ENCODE assay signal across 7 mouse cellular contexts in the genomic region with DNA sequence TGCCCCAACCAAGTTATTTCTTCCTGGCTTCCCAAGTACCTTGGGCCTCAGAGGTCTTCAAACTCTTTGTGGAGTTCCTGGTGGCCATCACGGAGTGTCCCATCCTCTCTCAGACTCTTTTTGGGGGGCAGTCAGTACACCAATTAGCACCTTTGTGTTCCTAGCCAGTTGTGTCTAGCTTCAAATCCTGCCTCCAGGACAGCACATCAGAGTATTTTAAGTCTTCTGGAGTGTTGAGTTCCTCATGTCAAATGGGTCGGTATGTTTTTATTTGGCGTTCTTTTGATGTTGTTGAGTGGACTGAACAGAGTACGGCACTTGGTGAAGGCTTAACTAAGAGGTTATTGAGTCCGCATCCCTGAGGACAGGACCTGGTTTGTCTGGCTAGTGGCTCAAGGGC. TPM values are rescaled to one million over a fixed set of nuclear protein-coding genes. Genes with fewer than 3 reads are reported as not detected.
DNase-seq lines count a peak whose midpoint lies in the region; ATAC-seq and TF ChIP-seq lines count a peak whose summit lies in the region.

No protein-coding gene starts in this region.

- DNase-seq in lung, embryonic 14.5 days, result no peak
- DNase-seq in lung, adult 2 months, result no peak
- DNase-seq in forebrain, embryonic 10.5 days (ENCODE audit: extremely low spot score, low spot score), result no peak
- DNase-seq in gastrocnemius, postnatal 4 days (ENCODE audit: low spot score in 2 of 2), result no peak

- no peak for ATAC-seq in lung, embryonic 14.5 days (ENCODE audit: insufficient read depth)
- no peak for ATAC-seq in intestine, postnatal 0 days
- no peak for ATAC-seq in granulocyte monocyte progenitor cell, adult 5-6 weeks (replicated peaks; ENCODE audit: poor library complexity, severe bottlenecking)

- peak overlapping the region; percentile 40 for H3K9ac ChIP-seq in lung, embryonic 14.5 days
- H3K9ac ChIP-seq in intestine, postnatal 0 days (ENCODE audit: low read depth, low read length), result no peak overlapping the region

- no peaks in the 10 kb centered on the region for H3K27me3 ChIP-seq in lung, embryonic 14.5 days (ENCODE audit: insufficient read depth, low read length)
- peaks cover 10% of the 10 kb centered on the region; the same call in 1 of the 2 replicates for H3K27me3 ChIP-seq in forebrain, embryonic 10.5 days (ENCODE audit: poor library complexity, severe bottlenecking)
- no peaks in the 10 kb centered on the region for H3K27me3 ChIP-seq in intestine, postnatal 0 days (replicated peaks; ENCODE audit: control insufficient read depth, insufficient read depth, low read length)

- H3K36me3 ChIP-seq in lung, embryonic 14.5 days (ENCODE audit: insufficient read depth), result no peaks in the 10 kb centered on the region
- peaks cover 15% of the 10 kb centered on the region; the same call in 1 of the 2 replicates for H3K36me3 ChIP-seq in forebrain, embryonic 10.5 days (replicated peaks)
- H3K36me3 ChIP-seq in intestine, postnatal 0 days (ENCODE audit: control insufficient read depth, insufficient read depth), result no peaks in the 10 kb centered on the region

- no peaks in the 10 kb centered on the region for H3K9me3 ChIP-seq in lung, embryonic 14.5 days (ENCODE audit: low read depth, low read length)
- H3K9me3 ChIP-seq in forebrain, embryonic 10.5 days, result no peaks in the 10 kb centered on the region
- no peaks in the 10 kb centered on the region for H3K9me3 ChIP-seq in intestine, postnatal 0 days (ENCODE audit: control insufficient read depth)

- no peak for TF ChIP-seq CTCF in lung, embryonic 14.5 days (IDR thresholded peaks at IDR 0.05; ENCODE audit: low read depth)
- no peak for TF ChIP-seq CTCF in lung, adult 2 months (IDR thresholded peaks at IDR 0.05; ENCODE audit: insufficient read depth, low read length)
- TF ChIP-seq CTCF in intestine, postnatal 0 days (IDR thresholded peaks at IDR 0.05; ENCODE audit: low read depth), result no peak
- TF ChIP-seq CTCF in olfactory bulb, adult 2 months (IDR thresholded peaks at IDR 0.05; ENCODE audit: insufficient read depth, low read depth, low read length), result no peak

- peak overlapping the region; percentile 68 for H3K4me2 ChIP-seq in lung, embryonic 14.5 days
- H3K4me2 ChIP-seq in intestine, postnatal 0 days (replicated peaks; ENCODE audit: low read depth), result peak overlapping the region; percentile 93

- H3K27ac ChIP-seq in lung, embryonic 14.5 days (ENCODE audit: low read depth), result peak overlapping the region; percentile 96
- peak overlapping the region; percentile 99 for H3K27ac ChIP-seq in forebrain, embryonic 10.5 days
- no peak overlapping the region for H3K27ac ChIP-seq in intestine, postnatal 0 days (ENCODE audit: low read depth, low read length)
- H3K27ac ChIP-seq in olfactory bulb, adult 2 months (ENCODE audit: insufficient read depth, low read depth, low read length), result peak overlapping the region; percentile 79

- peaks cover 35% of the 10 kb centered on the region for H3K4me1 ChIP-seq in lung, embryonic 14.5 days (ENCODE audit: insufficient read depth)
- H3K4me1 ChIP-seq in lung, adult 2 months (ENCODE audit: control insufficient read depth, insufficient read depth, low read length), result peaks cover 15% of the 10 kb centered on the region; the same call in 1 of the 2 replicates
- H3K4me1 ChIP-seq in forebrain, embryonic 10.5 days, result peaks cover 67% of the 10 kb centered on the region
- H3K4me1 ChIP-seq in intestine, postnatal 0 days (replicated peaks; ENCODE audit: control insufficient read depth, insufficient read depth, low read length), result peaks cover 12% of the 10 kb centered on the region
- H3K4me1 ChIP-seq in olfactory bulb, adult 2 months (ENCODE audit: control insufficient read depth, insufficient read depth, low read length), result peaks cover 37% of the 10 kb centered on the region

- TF ChIP-seq POLR2A in lung, adult 2 months (IDR thresholded peaks at IDR 0.05; ENCODE audit: borderline replicate concordance, extremely low read depth, low read depth, low read length), result no peak
- no peak for TF ChIP-seq POLR2A in olfactory bulb, adult 2 months (IDR thresholded peaks at IDR 0.05; ENCODE audit: insufficient read depth, low read depth, low read length)

- 49% methylated on average over 5 of the region's 5 CpGs for WGBS in lung, embryonic 14.5 days
- WGBS in lung, adult 2 months, result 54% methylated on average over 5 of the region's 5 CpGs
- 59% methylated on average over 5 of the region's 5 CpGs for WGBS in forebrain, embryonic 10.5 days
- WGBS in intestine, postnatal 0 days, result 67% methylated on average over 5 of the region's 5 CpGs
- WGBS in olfactory bulb, adult 2 months, result 47% methylated on average over 5 of the region's 5 CpGs

- H3K4me3 ChIP-seq in lung, embryonic 14.5 days (ENCODE audit: low read depth, low read length), result peak overlapping the region; percentile 86
- no peak overlapping the region for H3K4me3 ChIP-seq in lung, adult 2 months (replicated peaks; ENCODE audit: extremely low read depth, low read depth, low read length)
- peak overlapping the region; percentile 84 for H3K4me3 ChIP-seq in forebrain, embryonic 10.5 days
- H3K4me3 ChIP-seq in intestine, postnatal 0 days (ENCODE audit: low read depth, low read length), result peak overlapping the region; percentile 80; the same call in 1 of the 2 replicates
- H3K4me3 ChIP-seq in olfactory bulb, adult 2 months (ENCODE audit: insufficient read depth, low read depth, low read length), result peak overlapping the region; percentile 78

RNA-seq across cellular contexts. Expression of a gene that starts 0.5 kb away (rescaled TPM):
- polyA plus RNA-seq in lung, embryonic 14.5 days (2014; fragmentation: Nextera tagmentation; extraction: Ambion mirVana), result 112 and 116 TPM in 2 replicates
- 207 and 215 TPM in 2 replicates for polyA plus RNA-seq in lung, adult 2 months (2012; rRNA removed)
- polyA plus RNA-seq in forebrain, embryonic 10.5 days (2016; fragmentation: Nextera tagmentation; extraction: Ambion mirVana), result 61.7 and 65.1 TPM in 2 replicates
- 168 and 175 TPM in 2 replicates for polyA plus RNA-seq in intestine, postnatal 0 days (2015; fragmentation: Nextera tagmentation; extraction: Ambion mirVana)
- polyA plus RNA-seq in olfactory bulb, adult 2 months (2012; ENCODE audit: insufficient read depth, insufficient read length, low replicate concordance, missing spikeins), result not detected in 2 replicates
- total RNA-seq in gastrocnemius, postnatal 4 days (2021), result 10 to 100 TPM; 49.1 to 53.1 TPM
- total RNA-seq in granulocyte monocyte progenitor cell, adult 5-6 weeks (2014; fragmentation: Nextera tagmentation), result 46.4 and 48.0 TPM in 2 replicates
- 27.4 and 33.4 TPM in 2 replicates for total RNA-seq in granulocyte monocyte progenitor cell, adult 5-6 weeks (2017)

RNA-seq across cellular contexts. Expression of a gene that starts 4.7 kb away (rescaled TPM):
- 56.7 and 57.7 TPM in 2 replicates for polyA plus RNA-seq in lung, embryonic 14.5 days (2014; fragmentation: Nextera tagmentation; extraction: Ambion mirVana)
- 41.8 and 50.6 TPM in 2 replicates for polyA plus RNA-seq in lung, adult 2 months (2012; rRNA removed)
- polyA plus RNA-seq in forebrain, embryonic 10.5 days (2016; fragmentation: Nextera tagmentation; extraction: Ambion mirVana), result 64.9 and 67.0 TPM in 2 replicates
- 8.2 and 8.9 TPM in 2 replicates for polyA plus RNA-seq in intestine, postnatal 0 days (2015; fragmentation: Nextera tagmentation; extraction: Ambion mirVana)
- 106 TPM in 1 of 2 replicates, not detected in the other for polyA plus RNA-seq in olfactory bulb, adult 2 months (2012; ENCODE audit: insufficient read depth, insufficient read length, low replicate concordance, missing spikeins)
- total RNA-seq in gastrocnemius, postnatal 4 days (2021), result 10 to 100 TPM; 27.8 to 31.6 TPM
- 1.8 and 2.2 TPM in 2 replicates for total RNA-seq in granulocyte monocyte progenitor cell, adult 5-6 weeks (2014; fragmentation: Nextera tagmentation)
- 0.43 and 2.0 TPM in 2 replicates for total RNA-seq in granulocyte monocyte progenitor cell, adult 5-6 weeks (2017)
